Mouse (Mus musculus) adrenal gland, adult 10 weeks (tissue): Measurements from ENCODE around the gene Tas2r109. TPM values are rescaled to one million over a fixed set of nuclear protein-coding genes. Genes with fewer than 3 reads are reported as not detected.

Source experiments
- polyA plus RNA-seq: library from polyadenylated mRNA; stranded (reverse); fragments of 350-450 nt; fragmentation: Illumina TruSeq; extraction: RNeasy Lipid Tissue Mini Kit (QIAGEN cat#74804); gene quantifications from one replicate; pipeline ENCODE4 v1.2.3, GENCODE M21; 2014; ENCODE audit warnings: low read depth, low replicate concordance

The Tas2r109 gene
- not detected for polyA plus RNA-seq

DNA sequence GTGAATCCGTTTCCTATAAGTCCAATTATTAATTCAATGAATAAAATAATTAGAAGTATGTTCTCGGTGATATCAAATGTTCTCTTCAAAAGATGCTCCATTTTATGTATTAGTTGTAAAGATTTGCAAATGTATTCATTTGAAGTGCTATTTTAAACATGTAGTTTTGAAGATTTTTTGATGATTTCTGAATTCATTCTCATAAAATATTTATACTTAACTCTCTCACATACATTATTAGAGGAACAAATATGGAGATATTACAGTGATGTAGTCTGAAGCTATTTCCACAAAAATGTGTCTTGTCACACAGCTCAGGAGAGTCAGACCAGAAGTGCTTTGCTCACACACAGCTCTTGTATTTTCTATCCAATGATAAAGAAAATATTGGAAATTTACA lies at the start of gene Tas2r109:
Gene Tas2r109, minus strand, starts transcription at position 101 of the 400 bp plus-strand sequence.

DNA sequence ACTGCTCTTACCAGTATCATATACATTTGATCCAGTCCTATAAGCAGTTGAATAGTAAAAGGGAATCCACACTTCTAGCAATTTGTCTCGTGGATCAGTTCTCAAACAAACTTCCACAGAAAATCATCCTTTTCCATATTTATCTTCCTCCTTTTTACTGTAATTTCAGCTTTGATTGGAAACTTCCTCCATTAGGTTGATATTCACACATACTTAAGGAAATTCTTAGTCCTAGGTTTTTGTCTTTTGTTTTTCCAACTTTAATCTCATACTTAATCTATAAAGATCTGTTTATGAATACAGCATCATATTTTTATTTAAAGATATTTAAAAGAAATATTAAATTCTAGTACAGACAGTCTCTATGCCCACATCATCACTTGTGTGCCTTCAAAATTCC lies 22.9 kb downstream of the Tas2r109 start, which contains the start of gene Tas2r131:
Gene Tas2r131, minus strand, starts transcription at position 101 of the 400 bp plus-strand sequence.

DNA sequence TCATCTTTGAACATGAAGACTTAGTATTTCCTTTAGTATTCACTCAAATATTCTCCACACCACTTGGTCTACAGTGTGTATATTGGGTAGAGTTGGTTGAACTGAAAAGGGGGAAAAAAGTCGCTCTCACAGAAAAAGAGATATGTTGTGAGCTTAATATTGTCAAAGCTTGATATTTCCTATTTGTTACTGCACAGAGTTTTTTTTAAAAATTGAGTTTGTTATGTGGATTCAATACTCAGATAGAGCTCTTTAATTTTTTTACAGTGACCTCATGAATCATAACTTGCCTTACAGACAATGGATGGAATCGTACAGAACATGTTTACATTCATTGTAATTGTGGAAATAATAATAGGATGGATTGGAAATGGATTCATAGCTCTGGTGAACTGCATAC lies 30.0 kb downstream of the Tas2r109 start, which contains the start of gene Tas2r129:
Gene Tas2r129, plus strand, starts transcription at position 301 of the 400 bp plus-strand sequence.

Other genes with a start within 250 kb of the Tas2r109 start
- not detected for gene Tas2r115, start 242.9 kb downstream of the Tas2r109 start, polyA plus RNA-seq
- gene Tas2r124, start 226.2 kb downstream of the Tas2r109 start, polyA plus RNA-seq = not detected
- gene Tas2r102, start 218.8 kb downstream of the Tas2r109 start, polyA plus RNA-seq = not detected
- not detected for gene Tas2r136, start 202.8 kb downstream of the Tas2r109 start, polyA plus RNA-seq
- gene Tas2r117, start 178.1 kb downstream of the Tas2r109 start, polyA plus RNA-seq = not detected
- gene Tas2r123, start 133.8 kb downstream of the Tas2r109 start, polyA plus RNA-seq = not detected
- not detected for gene Tas2r116, start 125.5 kb downstream of the Tas2r109 start, polyA plus RNA-seq
- gene Tas2r110, start 113.0 kb downstream of the Tas2r109 start, polyA plus RNA-seq = not detected
- gene Tas2r113, start 88.0 kb downstream of the Tas2r109 start, polyA plus RNA-seq = not detected
- not detected for gene Tas2r125, start 71.3 kb downstream of the Tas2r109 start, polyA plus RNA-seq
- not detected for gene Tas2r129, start 29.9 kb downstream of the Tas2r109 start, polyA plus RNA-seq
- gene Tas2r131, start 23.0 kb downstream of the Tas2r109 start, polyA plus RNA-seq = not detected
- gene Tas2r103, start 56.1 kb upstream of the Tas2r109 start, polyA plus RNA-seq = not detected
- not detected for gene Tas2r140, start 74.9 kb upstream of the Tas2r109 start, polyA plus RNA-seq
- 546 TPM for gene Smim10l1, start 123.9 kb upstream of the Tas2r109 start, polyA plus RNA-seq